Mouse (Mus musculus) yolk sac, embryonic 10.5 days (tissue): ENCODE results near the gene Arl4d.
A peak's percentile ranks its signal among the peaks of the same experiment; 100 is the strongest.
"Not testable (repeated sequence)": the region's sequence is repeated elsewhere in the genome, so short reads cannot be mapped to it uniquely, and the experiment has no call there.

Source experiments
- DNase-seq: peaks from one replicate; pipeline ENCODE4 v3.0.0-alpha.2; 2017; ENCODE audit warnings: low spot score

Gene Arl4d

GRCm38 (mm10) chr11:101664825-101665635 lies at the start of gene Arl4d:
Gene Arl4d, plus strand, starts transcription at chr11:101665541.
- DNase-seq: peak; percentile 93

DNA sequence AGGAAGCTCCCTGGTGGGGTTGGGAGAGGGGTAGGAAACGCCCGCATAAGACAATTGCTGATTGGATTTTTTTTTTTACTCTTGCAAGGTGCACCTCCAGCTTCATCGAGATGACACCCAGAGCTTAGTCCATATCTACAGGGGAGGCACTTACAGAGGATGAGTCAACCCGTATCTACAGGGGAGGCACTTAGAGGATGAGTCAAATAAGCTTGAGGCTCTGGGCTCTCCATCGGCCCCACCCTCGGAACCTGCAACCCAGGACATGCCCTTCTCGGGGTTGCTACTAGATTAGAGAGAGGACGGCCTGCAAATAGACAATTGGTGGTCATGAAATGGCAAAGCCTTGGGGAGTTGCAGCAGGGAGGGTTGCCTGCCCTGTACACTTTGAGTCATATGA lies 49.2 kb upstream of the Arl4d start:
- no peak for DNase-seq

DNA sequence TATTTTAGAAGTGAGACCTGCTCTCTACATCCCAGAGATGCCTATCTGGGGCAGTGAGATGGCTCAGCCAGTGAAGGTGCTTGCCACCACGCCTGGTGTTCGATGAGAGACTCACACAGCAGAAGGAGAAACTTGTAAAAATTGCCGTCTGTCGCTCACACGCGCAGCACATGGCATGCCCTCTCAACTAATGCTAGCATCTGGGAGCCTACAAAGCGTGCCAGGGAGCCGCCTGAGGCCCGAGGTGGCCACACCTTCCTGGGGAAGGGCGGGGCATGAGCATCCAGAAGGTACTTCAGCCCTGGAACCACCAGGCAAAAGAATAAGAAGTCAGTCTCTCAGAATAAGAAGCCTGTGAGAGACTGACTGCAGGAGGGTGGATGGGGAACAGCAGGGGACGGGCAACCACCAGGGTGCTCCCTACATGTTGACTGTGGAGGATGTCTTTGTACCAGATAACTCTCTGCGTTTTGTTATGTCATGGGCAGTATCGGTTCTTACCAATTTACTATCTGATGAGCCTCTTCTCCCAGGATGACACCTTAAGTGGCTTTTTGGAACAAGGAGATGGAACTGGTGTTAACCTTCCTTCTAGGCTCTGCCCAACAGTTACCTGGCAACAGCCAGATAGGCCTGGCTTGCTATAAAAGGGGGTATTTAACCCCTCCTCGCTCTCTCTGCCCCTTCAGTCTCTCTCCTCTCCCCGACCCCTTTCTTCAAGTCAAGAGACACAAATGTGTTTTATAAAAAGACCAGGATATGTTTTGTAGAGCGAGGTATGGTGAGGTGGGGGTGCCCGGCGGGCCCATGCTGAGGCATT lies 48.2 kb upstream of the Arl4d start:
- DNase-seq: no peak

DNA sequence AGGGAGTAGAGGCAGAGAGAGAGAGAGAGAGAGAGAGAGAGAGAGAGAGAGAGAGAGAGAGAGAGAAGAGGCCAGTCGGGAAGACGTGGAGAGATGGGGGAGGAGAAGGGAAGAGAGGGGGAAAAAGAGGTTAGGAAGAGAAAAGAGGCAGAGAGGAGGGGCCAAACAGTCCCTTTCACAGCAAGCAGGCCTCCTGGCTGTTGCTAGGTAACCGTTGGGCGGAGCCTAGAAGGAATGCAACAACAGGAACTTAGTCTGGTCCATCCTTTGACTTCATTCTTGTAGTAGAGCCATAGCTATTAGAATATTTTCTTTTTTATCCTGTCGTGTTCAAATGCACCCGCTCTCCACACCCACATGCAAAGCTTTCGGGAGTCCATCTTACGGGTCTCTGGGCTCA lies 47.5 kb upstream of the Arl4d start:
- DNase-seq: peak; percentile 69

DNA sequence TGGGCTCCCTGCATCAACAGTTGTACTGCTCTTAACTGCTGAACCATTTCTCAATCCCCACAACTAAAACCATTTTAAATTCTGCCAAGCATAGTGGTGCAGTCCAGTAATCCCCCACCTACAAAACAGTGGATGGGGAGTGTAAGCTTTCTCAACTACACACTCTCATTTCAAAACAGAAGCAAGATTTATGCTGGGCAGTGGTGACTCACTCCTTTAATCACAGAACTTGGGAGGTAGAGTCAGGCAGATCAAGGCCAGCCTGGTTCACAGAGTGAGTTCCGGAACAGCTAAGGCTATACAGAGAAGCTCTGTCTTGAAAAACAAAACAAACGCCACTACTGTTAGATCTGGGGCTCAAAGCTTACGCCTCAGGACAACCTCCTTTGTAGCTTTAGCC lies 46.7 kb upstream of the Arl4d start:
- DNase-seq: no peak

DNA sequence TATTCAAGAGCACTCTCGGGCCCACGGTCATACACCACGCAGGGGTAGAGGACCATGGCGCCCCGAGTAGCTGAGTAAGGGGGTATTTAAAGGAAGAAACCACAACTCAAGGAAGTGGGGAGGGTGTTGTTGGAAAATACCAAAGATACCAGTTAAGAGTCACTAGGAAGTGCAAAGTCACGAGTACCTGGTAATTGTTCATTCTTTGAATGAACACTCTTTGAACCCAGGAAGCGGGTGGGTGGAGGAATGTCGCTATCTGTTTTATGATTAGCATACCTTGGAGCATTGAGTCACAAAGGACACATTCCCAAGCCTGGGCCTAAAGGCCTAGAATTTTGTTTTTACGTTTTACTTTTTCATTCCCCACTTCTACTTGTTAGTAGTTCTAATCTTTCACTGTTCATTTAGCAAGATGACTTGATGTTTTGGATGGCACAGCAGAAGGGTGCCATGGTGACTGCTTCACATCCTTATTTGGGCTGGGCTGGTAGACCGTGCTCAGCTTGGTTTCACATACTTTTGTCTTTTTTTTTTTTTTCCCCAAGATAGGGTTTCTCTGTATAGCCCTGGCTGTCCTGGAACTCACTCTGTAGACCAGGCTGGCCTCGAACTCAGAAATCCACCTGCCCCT lies 45.2 kb upstream of the Arl4d start:
- not testable (repeated sequence) for DNase-seq

- DNase-seq: no peak
Observed at GRCm38 (mm10) chr11:101626649-101626994, 38.7 kb upstream of the Arl4d start.

- peak; percentile 95 for DNase-seq
Observed at GRCm38 (mm10) chr11:101626995-101627856, 38.1 kb upstream of the Arl4d start, which contains the start of gene Rdm1. Gene Rdm1, plus strand, starts transcription at chr11:101627195.

DNA sequence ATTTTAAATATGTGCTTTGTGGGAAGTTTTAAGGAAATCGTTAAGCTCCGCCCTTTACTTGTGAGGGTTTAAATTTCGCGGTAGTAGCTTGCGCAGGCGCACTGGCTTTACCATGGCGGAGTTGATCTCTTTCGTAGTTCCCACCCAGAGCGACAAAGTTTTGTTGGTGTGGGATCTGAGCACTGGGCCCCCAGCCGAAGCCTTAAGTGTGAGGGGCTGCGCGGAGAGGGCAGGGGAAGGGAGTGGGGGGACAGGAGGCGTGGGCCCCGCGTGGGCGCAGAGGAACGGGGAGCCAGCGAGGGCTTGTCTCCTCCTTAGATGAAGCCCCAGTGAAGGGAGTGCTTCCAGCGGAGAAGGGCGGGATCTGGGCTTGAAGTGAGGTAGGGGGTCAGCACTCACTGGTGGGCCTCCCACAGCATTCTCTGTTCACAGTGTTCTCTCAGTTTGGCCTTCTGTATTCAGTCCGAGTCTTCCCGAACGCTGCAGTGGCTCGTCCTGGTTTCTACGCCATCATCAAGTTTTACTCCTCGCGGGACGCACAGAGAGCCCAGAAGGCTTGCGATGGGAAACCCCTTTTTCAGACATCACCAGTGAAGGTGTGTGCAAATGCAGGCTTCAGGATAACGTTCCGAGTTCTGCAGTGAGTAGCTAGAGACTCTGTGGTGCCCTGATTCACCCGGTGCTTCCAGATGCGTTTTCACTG lies 37.3 kb upstream of the Arl4d start:
- peak; percentile 96 for DNase-seq

DNA sequence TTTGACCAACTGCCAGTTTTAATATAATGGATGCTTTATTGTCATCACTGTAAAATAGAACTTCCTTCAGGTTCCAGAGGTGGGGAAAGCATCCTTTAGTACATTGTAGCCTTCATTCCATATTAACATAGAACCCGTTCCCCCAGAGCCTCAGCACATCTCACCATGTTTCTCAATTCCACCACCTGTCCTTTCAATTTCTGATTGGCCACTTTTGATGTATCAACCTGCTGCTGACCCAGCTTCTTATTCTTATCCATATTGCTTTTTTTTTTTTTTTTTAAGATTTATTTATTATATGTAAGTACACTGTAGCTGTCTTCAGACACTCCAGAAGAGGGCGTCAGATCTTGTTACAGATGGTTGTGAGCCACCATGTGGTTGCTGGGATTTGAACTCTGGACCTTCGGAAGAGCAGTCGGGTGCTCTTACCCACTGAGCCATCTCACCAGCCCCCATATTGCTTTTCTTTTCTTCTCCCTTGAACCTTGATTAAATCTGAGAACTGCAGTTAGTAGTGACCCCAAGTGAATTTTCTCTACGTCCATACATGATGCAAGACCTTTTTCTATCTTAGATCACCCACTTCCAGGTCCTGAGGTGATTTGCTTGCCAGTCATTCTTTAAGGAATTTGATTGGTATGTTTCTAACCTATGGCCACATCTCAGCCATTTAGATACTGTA lies 36.5 kb upstream of the Arl4d start:
- not testable (repeated sequence) for DNase-seq

- no peak for DNase-seq
Observed at GRCm38 (mm10) chr11:101635660-101636059, 29.7 kb upstream of the Arl4d start.

DNA sequence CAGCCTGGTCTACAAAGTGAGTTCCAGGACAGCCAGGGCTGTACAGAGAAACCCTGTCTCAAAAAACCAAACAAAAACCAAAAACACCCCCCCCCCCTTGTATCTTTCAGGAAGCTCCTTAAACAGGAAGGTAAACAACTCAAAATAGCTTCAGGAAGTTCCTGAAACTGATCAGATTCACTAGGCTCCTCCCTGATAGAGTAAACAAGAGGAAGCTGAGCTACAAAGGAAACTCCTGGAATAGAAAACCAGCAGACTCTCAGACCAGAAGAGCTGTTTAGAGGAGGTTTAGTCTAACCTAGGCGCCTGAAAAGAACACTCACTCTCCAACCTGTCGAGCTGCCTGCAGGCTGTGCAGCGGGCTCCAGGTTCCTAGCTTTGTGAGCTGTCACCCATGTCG lies 25.6 kb upstream of the Arl4d start:
- DNase-seq: no peak

DNA sequence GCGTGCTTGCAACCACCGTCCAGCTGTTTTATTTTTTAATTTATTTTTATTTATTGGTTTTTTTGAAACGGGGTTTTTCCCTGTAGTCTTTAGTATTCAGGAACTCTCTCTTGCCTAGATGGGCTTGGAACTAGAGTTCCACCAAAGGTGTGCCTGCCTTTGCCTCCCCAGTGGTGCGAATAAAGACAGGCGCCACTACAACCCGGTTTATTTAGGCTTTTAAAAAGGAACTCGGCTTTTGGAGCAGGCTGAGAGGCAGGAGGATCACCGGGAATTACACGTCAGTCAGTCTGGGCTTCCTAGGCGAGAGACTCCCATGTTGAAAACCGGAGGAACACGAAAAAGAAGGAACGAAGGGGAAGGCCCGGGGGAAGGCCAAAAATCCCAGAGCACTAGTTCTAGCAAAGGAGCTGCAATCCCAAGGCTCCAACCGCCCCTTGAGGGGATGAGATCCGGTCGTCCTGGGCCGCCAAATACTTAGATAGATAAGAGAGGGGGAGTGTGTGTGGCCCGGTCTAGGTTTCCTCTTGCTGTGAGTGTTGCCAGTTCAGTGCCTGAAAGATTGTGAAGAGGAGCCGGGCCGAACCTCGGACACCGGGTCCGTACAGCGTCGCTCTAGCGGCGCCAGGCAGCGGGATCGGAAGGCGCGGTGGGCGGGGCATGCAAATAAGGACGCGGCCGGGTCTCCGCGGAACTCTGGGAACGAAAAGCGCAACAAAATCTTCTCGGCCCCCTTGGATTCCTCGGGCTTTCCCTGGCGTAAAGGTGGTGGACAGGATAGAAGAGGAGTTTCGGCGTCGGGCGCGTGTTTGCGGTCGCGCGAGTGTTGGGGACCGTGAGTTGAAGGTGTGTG lies 24.3 kb upstream of the Arl4d start:
- peak; percentile 78 for DNase-seq

DNA sequence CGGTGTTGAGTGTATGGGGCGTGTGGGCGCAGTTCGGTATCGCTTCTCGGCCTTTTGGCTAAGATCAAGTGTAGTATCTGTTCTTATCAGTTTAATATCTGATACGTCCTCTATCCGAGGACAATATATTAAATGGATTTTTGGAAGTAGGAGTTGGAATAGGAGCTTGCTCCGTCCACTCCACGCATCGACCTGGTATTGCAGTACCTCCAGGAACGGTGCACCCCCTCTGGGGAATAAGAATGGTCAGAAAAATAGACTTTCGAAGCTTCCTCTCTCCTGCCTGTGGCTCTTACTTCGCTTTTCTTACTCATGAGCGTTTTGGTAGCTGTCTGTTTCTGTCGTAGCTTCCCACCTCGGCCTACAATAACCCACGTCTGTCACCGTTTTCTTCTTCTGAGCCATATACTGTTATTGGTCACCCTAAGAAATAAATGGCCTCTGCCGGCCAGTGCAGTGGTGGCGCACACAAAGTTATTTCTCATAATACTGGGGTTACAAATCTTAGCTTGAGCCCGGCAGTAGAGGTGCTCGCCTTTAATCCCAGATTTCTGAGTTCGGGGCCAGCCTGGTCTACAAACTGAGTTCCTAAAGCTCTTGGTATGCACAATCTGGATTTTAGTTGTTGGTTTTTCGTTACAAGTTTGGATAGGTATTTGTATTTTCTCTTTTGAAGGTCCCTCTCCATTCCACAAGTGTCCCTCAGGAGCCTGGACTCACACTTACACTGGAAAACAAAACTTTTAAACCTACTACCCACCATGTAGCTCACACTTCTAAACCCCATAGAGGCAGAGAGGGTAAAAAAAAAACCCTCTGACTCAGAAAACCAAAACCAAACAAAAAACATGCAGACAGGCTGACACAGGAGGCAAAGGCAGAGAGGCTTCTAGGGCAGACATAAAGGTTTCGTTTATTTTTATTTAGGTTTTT lies 23.4 kb upstream of the Arl4d start:
- DNase-seq: peak; percentile 87

- DNase-seq: no peak
Observed at GRCm38 (mm10) chr11:101642931-101643330, 22.4 kb upstream of the Arl4d start.

DNA sequence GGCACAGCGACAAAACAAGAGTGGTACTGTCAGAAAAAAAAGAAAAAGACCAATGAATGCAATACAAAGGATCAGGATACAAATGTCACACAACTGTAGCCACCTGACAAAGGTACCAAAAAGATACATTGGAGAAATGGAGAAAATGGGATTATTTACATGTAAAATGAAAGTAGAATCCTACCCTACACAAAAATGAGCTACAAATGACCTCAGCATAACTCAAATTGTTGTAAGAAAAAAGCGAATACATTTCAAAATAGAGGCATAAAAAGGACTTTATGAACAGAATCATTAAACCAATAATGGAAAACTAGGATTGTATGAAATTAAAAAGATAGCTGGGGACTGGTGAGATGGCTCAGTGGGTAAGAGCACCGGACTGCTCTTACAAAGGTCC lies 20.8 kb upstream of the Arl4d start:
- no peak for DNase-seq

DNA sequence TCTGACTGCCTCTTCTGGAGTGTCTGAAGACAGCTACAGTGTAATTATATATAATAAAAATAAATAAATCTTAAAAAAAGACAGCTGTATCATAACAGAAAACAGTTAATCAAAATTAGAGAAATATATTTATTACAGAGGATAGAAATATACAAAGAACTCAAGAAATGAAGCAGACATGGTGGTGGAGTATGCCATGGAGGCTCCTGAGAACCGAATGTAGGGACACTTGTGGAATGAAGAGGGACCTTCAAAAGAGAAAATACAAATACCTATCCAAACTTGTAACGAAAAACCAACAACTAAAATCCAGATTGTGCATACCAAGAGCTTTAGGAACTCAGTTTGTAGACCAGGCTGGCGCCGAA lies 20.3 kb upstream of the Arl4d start:
- not testable (repeated sequence) for DNase-seq
